Mouse (Mus musculus) midbrain, embryonic 13.5 days (tissue): ENCODE results near the gene Dnaic2. TPM values are rescaled to one million over a fixed set of nuclear protein-coding genes. Genes with fewer than 3 reads are reported as not detected.

ENCODE experiments used
- ATAC-seq: fragments of 200-750 bp; cut with Nextera tagmentation; 2 replicates; pipeline ENCODE4 v1.8.0; 2017; ENCODE audit warnings: mild to moderate bottlenecking, moderate TSS enrichment, moderate library complexity
- H3K27ac ChIP-seq: fragments of 300-500 bp; sonication (generic); 2 replicates; pipeline ENCODE4 v1.5.1; 2015; ENCODE audit warnings: inconsistent platforms, mild to moderate bottlenecking, moderate library complexity
- H3K27me3 ChIP-seq: fragments of 300-500 bp; sonication (generic); 2 replicates; pipeline ENCODE4 v1.6.1; 2015; ENCODE audit warnings: mild to moderate bottlenecking, inconsistent platforms
- H3K36me3 ChIP-seq: fragments of 300-500 bp; sonication (generic); 2 replicates; pipeline ENCODE4 v1.6.1; 2015; ENCODE audit warnings: mild to moderate bottlenecking, inconsistent platforms
- H3K4me1 ChIP-seq: fragments of 300-500 bp; sonication (generic); replicated peaks from 2 replicates; pipeline ENCODE4 v1.6.1; 2015; ENCODE audit warnings: inconsistent platforms
- H3K4me2 ChIP-seq: fragments of 300-500 bp; sonication (generic); replicated peaks from 2 replicates; pipeline ENCODE4 v1.6.1; 2015; ENCODE audit warnings: moderate library complexity, mild to moderate bottlenecking, inconsistent platforms
- H3K4me3 ChIP-seq: fragments of 300-500 bp; sonication (generic); replicated peaks from 2 replicates; pipeline ENCODE4 v1.5.1; 2015; ENCODE audit warnings: mild to moderate bottlenecking, inconsistent platforms
- H3K9ac ChIP-seq: fragments of 300-500 bp; sonication (generic); replicated peaks from 2 replicates; pipeline ENCODE4 v1.6.1; 2015; ENCODE audit warnings: mild to moderate bottlenecking, inconsistent platforms
- H3K9me3 ChIP-seq: fragments of 300-500 bp; sonication (generic); 2 replicates; pipeline ENCODE4 v1.6.1; 2016; ENCODE audit warnings: mild to moderate bottlenecking, inconsistent platforms
- WGBS: fragments of 180-500 bp; shearing (Covaris S2); methylation state at CpG from one replicate; pipeline ENCODE4 v1.1.7; 2015; 5-methylcytosine and 5-hydroxymethylcytosine counted together
- polyA plus RNA-seq: library from polyadenylated mRNA; unstranded; fragments of >200 nt; fragmentation: Nextera tagmentation; extraction: Ambion mirVana; gene quantifications from 2 replicates; pipeline ENCODE4 v1.2.1, GENCODE M21; 2015

Gene Dnaic2
- polyA plus RNA-seq, 1 experiment from 2014 or later, result 1.6 TPM

DNA sequence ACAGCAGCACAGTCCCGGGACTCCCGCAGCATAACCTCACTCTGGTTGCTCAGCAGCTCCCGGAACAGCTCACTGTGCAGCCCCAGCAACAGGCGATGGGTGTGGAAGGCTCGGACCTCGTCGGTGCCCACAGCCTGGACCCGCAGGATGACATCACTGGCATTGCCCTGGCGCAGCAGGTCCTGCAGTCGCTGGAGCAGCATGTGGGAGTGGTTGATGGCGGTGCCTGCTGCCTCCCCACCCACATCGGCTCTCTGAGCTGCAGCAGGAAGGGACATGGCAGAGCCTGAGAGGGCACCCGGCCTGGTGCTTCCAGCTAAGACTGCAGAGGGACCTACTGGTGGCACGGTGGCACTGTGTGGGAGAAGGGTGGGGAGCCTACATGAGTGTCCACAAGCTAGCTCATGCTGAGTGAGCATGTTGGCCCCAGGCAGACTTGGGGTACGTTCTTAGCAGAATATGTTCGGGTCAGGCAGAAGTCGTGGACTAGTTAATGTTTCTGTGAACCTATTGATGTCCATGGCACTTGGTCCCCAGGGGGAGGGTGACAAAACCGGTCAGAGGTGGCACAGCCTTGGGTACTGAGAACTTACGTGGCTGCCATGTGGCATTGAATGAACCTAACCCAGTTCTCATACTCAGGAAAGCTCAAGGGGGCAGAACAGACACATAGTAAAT, 66.8 kb downstream of the Dnaic2 start:
- Histone ChIP-seq H3K36me3 (no peaks in the 10 kb centered on the region), H3K4me2 (peak overlapping the region; percentile 82), H3K4me1 (peaks cover 78% of the 10 kb centered on the region), H3K27ac (peak overlapping the region; percentile 99), H3K27me3 (peaks cover 33% of the 10 kb centered on the region), H3K4me3 (peak overlapping the region; percentile 49), H3K9ac (peak overlapping the region; percentile 65), H3K9me3 (no peaks in the 10 kb centered on the region)
- 52% methylated on average over 19 of the region's 19 CpGs for WGBS
- no peak for ATAC-seq

DNA sequence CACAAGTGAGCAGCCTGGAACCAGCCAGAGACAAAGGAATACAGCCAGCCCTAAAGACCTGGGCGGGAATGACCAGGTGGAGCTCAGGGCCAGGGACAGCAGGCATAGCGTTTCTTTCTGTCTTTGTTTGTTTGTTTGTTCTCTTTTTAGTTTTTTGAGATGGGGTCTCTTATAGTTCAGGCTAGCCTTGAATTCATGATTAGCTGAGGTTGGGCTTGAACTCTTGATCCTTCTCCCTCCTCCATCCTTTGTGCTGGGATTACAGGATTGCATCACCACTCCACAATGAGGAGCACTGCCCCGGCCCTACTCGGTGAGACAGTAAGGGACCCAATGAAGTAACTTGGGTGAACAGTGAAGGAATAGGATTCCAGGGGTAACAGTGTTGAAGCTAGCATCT, 67.5 kb downstream of the Dnaic2 start:
- peaks cover 71% of the 10 kb centered on the region for H3K4me1 ChIP-seq
- peak overlapping the region; percentile 49 for H3K4me3 ChIP-seq
- no peaks in the 10 kb centered on the region for H3K9me3 ChIP-seq
- H3K36me3 ChIP-seq, result no peaks in the 10 kb centered on the region
- H3K4me2 ChIP-seq, result peak overlapping the region; percentile 82
- peak overlapping the region; percentile 99 for H3K27ac ChIP-seq
- ATAC-seq, result peak; percentile 22
- peaks cover 28% of the 10 kb centered on the region for H3K27me3 ChIP-seq
- H3K9ac ChIP-seq, result peak overlapping the region; percentile 65; the same call in 1 of the 2 replicates
- 8% methylated on average over 4 of the region's 4 CpGs for WGBS

DNA sequence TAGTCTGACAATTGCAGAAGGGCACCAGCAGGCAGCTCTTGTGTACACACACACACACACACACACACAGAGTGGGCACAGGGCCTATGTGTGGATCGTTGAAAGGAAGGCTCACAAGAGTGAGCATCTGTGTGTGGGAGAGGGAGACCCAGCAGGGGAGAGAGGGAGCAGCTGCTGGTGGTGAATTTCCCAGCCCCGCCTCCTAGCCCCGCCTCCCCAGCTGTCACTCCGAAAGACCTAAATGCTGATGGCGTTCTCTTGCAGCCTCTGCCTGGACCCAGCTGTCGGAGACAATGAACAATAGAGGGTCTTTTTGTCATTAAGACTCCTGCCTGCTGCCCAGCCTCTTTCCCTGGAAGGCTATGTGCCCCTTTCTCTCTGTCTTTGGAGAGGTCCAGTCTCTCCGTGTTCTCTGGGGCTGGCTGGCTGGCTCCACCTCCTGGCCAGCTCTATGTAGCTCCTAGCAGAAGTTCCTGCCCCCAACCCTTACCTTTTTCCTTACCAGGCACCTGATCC, 68.1 kb downstream of the Dnaic2 start:
- H3K27ac ChIP-seq, result peak overlapping the region; percentile 99
- H3K9me3 ChIP-seq, result no peaks in the 10 kb centered on the region
- H3K4me2 ChIP-seq, result peak overlapping the region; percentile 82
- H3K4me1 ChIP-seq, result peaks cover 68% of the 10 kb centered on the region
- H3K4me3 ChIP-seq, result peak overlapping the region; percentile 49
- H3K36me3 ChIP-seq, result no peaks in the 10 kb centered on the region
- 0% methylated on average over 7 of the region's 7 CpGs for WGBS
- ATAC-seq, result peak; percentile 86
- H3K27me3 ChIP-seq, result peaks cover 22% of the 10 kb centered on the region
- H3K9ac ChIP-seq, result peak overlapping the region; percentile 65

DNA sequence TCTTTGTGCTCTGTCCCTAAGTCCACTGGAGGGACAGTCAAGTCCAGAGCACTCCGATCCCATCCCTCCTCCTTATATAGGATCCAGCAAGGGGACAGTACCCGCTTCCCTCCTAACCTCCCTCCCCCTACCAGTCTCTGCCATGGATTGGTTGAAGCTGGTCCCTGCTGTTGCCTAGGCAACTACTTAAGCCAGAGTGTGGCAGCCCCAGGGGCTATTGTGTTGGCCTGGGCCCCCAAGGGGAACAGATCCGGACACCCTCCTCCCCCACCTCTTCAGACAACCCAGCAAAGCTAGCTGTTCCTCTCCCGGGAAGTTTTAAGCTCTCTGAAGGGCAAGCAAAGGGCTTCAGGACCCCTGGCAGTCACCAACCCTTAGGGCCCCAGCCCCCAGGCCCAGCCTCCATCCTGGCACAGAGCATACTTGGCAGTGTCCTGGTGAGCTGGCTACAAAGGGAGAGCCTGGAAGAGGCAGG, 68.7 kb downstream of the Dnaic2 start, which contains the start of gene Btbd17:
Gene Btbd17, minus strand, starts transcription at position 98 of the 475 bp plus-strand sequence.
- H3K27me3 ChIP-seq, result peaks cover 16% of the 10 kb centered on the region
- H3K4me2 ChIP-seq, result peak within 1 kb of the TSS; percentile 82
- H3K4me1 ChIP-seq, result peaks cover 64% of the 10 kb centered on the region
- H3K9ac ChIP-seq, result peak within 1 kb of the TSS; percentile 65
- no peaks in the 10 kb centered on the region for H3K36me3 ChIP-seq
- H3K9me3 ChIP-seq, result no peaks in the 10 kb centered on the region
- peak within 1 kb of the TSS; percentile 99 for H3K27ac ChIP-seq
- peak within 1 kb of the TSS; percentile 49 for H3K4me3 ChIP-seq
- 1% methylated on average over 4 of the region's 4 CpGs for WGBS
- ATAC-seq, result peak; percentile 88

DNA sequence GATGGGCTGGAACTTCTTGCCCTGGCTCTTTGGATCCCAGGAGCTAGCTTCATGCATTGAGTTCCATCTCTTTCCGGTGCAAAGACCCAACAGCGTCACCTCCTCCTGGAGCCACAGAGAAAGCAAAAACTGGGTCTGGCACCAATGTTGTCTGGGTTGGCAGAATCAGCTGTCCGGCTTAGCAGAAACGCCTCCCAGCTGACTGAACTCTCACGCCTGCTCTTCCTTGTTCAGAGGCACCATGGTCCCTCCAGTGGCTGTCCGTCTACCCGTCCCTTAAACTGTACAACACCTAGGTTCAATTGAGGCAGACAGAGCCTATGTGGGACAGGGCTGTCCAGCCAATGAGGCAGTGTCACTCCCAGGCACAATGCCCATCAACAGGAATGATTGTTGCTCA, 70.0 kb downstream of the Dnaic2 start:
- H3K27me3 ChIP-seq, result peaks cover 6% of the 10 kb centered on the region; the same call in 1 of the 2 replicates
- WGBS, result 94% methylated on average over 7 of the region's 7 CpGs
- peaks cover 52% of the 10 kb centered on the region for H3K4me1 ChIP-seq
- ATAC-seq, result no peak
- H3K36me3 ChIP-seq, result no peaks in the 10 kb centered on the region
- H3K27ac ChIP-seq, result peak overlapping the region; percentile 99
- no peaks in the 10 kb centered on the region for H3K9me3 ChIP-seq
- H3K4me3 ChIP-seq, result no peak overlapping the region
- H3K9ac ChIP-seq, result no peak overlapping the region
- no peak overlapping the region for H3K4me2 ChIP-seq

DNA sequence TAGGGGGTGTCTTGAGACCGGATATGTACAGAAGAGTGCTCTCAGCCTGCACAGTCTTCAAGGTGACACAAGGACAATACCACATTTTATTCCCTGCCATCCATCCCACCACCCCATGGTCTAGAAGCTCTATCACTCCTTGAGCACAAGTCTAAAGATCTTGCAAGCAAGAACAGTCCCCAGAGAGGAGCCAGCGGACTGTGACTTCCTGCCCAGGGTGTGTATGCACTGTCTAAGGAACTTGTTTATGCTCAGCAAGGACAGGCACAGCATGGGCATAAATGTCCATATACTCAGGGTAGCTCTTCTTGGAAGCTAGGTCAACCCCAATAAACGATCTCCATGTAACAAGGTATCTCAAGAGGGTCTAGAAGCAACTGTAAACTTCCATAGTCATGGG, 70.8 kb downstream of the Dnaic2 start:
- no peak for ATAC-seq
- peaks cover 50% of the 10 kb centered on the region for H3K4me1 ChIP-seq
- 92% methylated on average over 3 of the region's 3 CpGs for WGBS
- H3K9me3 ChIP-seq, result no peaks in the 10 kb centered on the region
- H3K4me2 ChIP-seq, result no peak overlapping the region
- no peak overlapping the region for H3K4me3 ChIP-seq
- no peaks in the 10 kb centered on the region for H3K36me3 ChIP-seq
- H3K27ac ChIP-seq, result no peak overlapping the region
- H3K27me3 ChIP-seq, result no peaks in the 10 kb centered on the region
- H3K9ac ChIP-seq, result no peak overlapping the region

DNA sequence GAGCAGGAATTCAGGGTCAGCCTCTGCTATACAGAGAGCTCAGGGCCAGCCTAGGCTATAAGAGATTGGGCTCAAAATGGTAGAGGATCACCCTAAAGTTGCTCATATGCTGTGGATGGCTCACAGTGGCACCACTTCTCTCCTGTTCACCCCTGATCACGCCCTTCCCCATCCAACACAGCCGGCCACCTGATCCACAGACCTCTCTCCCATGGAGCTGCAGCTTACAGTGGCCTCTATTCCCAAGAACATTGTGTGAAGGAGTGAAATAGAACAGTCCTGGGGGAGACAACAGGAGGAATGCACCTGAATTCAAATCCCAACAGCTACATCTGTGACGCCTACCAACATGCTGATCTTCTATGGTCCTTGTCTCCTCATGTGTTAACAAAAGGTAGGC, 71.4 kb downstream of the Dnaic2 start, which contains the start of gene Gpr142:
Gene Gpr142, plus strand, starts transcription at position 301 of the 400 bp plus-strand sequence.
- H3K4me2 ChIP-seq, result no peak within 1 kb of the TSS

DNA sequence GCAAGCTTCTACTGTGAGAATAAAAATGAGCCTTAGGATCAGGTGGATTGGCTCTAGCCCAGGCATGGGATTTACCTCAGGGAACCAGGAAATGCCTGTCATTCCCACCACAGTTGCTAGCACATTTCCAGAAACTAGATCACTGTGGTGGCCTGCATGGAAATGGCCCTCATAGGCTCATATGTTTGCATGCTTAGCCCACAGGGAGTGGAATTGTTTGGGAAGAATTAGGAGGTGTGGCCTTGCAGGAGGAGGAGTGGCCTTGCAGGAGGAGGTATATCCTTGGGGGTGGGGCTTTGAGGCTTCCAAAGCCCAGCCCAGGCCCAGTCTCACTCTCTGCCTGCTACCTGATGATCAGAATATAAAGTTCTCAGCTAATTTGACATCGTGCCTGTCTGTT, 74.7 kb downstream of the Dnaic2 start:
- 100% methylated on average over 1 of the region's 1 CpGs for WGBS
- H3K4me2 ChIP-seq, result no peak overlapping the region
- H3K9me3 ChIP-seq, result no peaks in the 10 kb centered on the region
- ATAC-seq, result no peak
- no peak overlapping the region for H3K27ac ChIP-seq
- H3K4me3 ChIP-seq, result no peak overlapping the region
- no peak overlapping the region for H3K9ac ChIP-seq
- H3K36me3 ChIP-seq, result no peaks in the 10 kb centered on the region
- H3K27me3 ChIP-seq, result no peaks in the 10 kb centered on the region
- peaks cover 32% of the 10 kb centered on the region for H3K4me1 ChIP-seq

More for the DNA sequence above, 71.4 kb downstream of the Dnaic2 start, which contains the start of gene Gpr142:
- no peak within 1 kb of the TSS for H3K4me3 ChIP-seq
- H3K4me1 ChIP-seq, result peaks cover 50% of the 10 kb centered on the region
- 94% methylated on average over 3 of the region's 3 CpGs for WGBS
- no peaks in the 10 kb centered on the region for H3K27me3 ChIP-seq
- no peak for ATAC-seq
- H3K27ac ChIP-seq, result no peak within 1 kb of the TSS
- no peaks in the 10 kb centered on the region for H3K36me3 ChIP-seq
- H3K9ac ChIP-seq, result no peak within 1 kb of the TSS
- H3K9me3 ChIP-seq, result no peaks in the 10 kb centered on the region

DNA sequence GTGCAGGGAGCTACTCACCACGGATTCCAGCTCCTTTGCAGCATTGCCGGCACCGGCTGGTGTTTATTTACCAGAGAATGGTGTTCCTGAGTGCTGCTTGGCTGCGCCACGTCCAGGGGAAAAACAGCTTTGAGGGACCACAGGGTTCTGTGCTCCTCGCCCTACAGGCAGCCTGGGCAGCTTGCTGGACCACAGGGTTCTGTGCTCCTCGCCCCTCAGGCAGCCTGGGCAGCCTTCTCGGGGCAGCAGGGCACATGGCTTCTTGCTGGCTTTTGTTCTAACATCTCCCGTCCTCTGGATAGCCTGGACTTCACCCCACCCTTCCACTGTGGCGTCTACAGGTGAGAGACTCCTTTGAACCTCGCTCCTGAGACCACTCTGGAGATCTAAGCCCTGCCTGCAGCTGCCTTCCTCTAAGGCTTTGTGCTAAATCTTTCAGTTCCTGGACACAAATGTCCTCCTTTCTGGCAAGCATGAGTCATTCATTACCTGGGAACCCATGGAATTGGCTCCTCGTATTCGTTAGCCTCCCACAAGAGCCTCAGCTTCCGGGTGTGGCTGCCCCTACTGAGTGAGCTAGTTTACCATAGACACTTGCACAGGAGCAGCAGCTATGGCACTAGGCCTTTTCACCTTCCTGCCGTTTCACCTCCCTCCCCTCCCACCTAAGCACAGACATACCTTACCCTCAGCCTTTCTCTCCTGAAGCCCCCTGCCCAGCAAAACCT, 75.5 kb downstream of the Dnaic2 start:
- no peaks in the 10 kb centered on the region for H3K9me3 ChIP-seq
- H3K9ac ChIP-seq, result no peak overlapping the region
- H3K27ac ChIP-seq, result no peak overlapping the region
- 61% methylated on average over 15 of the region's 15 CpGs for WGBS
- no peaks in the 10 kb centered on the region for H3K27me3 ChIP-seq
- H3K36me3 ChIP-seq, result no peaks in the 10 kb centered on the region
- H3K4me2 ChIP-seq, result no peak overlapping the region
- no peak for ATAC-seq
- H3K4me1 ChIP-seq, result peaks cover 34% of the 10 kb centered on the region
- H3K4me3 ChIP-seq, result no peak overlapping the region

DNA sequence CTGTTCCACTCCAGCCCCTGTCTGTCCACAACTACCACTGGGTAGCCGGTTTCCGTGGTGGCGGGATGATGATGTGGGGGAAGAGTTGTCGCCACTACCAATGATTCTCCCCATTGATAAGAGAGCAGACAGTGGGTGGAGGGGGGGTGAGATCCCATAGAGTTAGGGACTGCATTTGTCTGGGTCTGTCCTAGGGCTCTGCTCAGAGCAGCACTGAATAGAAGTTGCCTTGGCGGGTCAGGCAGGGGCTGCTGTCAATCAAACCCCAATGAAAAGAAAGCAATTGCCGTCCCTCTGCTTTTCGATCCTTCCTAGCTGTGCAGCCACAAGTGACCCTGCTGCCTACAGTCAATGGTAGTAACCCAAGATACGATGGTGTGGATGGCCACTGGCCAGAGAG, 76.8 kb downstream of the Dnaic2 start:
- no peaks in the 10 kb centered on the region for H3K27me3 ChIP-seq
- H3K27ac ChIP-seq, result no peak overlapping the region
- no peak overlapping the region for H3K4me2 ChIP-seq
- no peaks in the 10 kb centered on the region for H3K36me3 ChIP-seq
- WGBS, result 19% methylated on average over 8 of the region's 8 CpGs
- H3K4me1 ChIP-seq, result peaks cover 34% of the 10 kb centered on the region
- no peak overlapping the region for H3K9ac ChIP-seq
- no peak overlapping the region for H3K4me3 ChIP-seq
- H3K9me3 ChIP-seq, result no peaks in the 10 kb centered on the region
- no peak for ATAC-seq

DNA sequence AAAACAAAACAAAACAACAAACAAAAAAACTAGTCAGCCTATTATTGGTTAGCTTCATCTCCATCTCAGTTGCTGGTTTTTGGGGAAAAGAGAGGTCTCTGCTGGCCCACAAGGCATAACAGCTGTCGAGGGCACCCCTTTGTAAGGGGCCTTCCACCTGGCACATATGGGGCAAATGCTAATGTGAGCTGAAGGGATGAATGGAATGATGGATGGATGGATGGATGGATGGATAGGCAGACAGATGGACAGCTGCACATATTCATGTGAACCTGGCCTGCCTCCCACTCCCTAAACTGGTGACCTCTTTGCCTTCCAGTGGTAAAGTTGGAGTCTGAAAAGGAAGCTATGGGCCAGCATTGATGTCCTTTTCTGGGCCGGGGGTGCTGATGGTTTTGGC, 79.8 kb downstream of the Dnaic2 start:
- Histone ChIP-seq H3K36me3 (no peaks in the 10 kb centered on the region), H3K4me2 (no peak overlapping the region), H3K4me1 (peaks cover 37% of the 10 kb centered on the region), H3K27ac (no peak overlapping the region), H3K9me3 (no peaks in the 10 kb centered on the region), H3K9ac (no peak overlapping the region), H3K4me3 (no peak overlapping the region), H3K27me3 (no peaks in the 10 kb centered on the region)
- 50% methylated on average over 2 of the region's 2 CpGs for WGBS
- no peak for ATAC-seq
